Mouse (Mus musculus) kidney, adult 2 months (tissue): ENCODE data around the gene Ubash3b. TPM values are rescaled to one million over a fixed set of nuclear protein-coding genes. Genes with fewer than 3 reads are reported as not detected.

ENCODE experiments used
- DNase-seq: peaks from one replicate; pipeline ENCODE4 v3.0.0; 2021
- H3K27ac ChIP-seq: fragments of 200-500 bp; 2 replicates; pipeline ENCODE4 v1.5.1; 2012; ENCODE audit warnings: low read depth, low read length, control low read depth, inconsistent platforms; ENCODE audit not compliant: insufficient read depth
- H3K27me3 ChIP-seq: fragments of 200-500 bp; replicated peaks from 2 replicates; pipeline ENCODE4 v1.6.1; 2012; ENCODE audit warnings: mild to moderate bottlenecking, moderate library complexity, low read length, inconsistent platforms; ENCODE audit not compliant: control insufficient read depth, insufficient read depth
- H3K36me3 ChIP-seq: fragments of 200-500 bp; 2 replicates; pipeline ENCODE4 v1.6.1; 2012; ENCODE audit warnings: mild to moderate bottlenecking, moderate library complexity, low read length, inconsistent platforms; ENCODE audit not compliant: control insufficient read depth, insufficient read depth
- H3K4me1 ChIP-seq: fragments of 200-500 bp; 2 replicates; pipeline ENCODE4 v1.6.1; 2011; ENCODE audit warnings: low read length; ENCODE audit not compliant: control insufficient read depth, insufficient read depth
- H3K4me3 ChIP-seq: fragments of 200-500 bp; 2 replicates; pipeline ENCODE4 v1.5.1; 2011; ENCODE audit warnings: mild to moderate bottlenecking, low read depth, low read length, control low read depth; ENCODE audit not compliant: insufficient read depth
- CTCF ChIP-seq: fragments of 200-500 bp; conservative IDR thresholded peaks from 2 replicates; pipeline ENCODE4 v1.5.1; 2011; ENCODE audit warnings: low read depth, mild to moderate bottlenecking, control low read depth, low read length, moderate library complexity, mixed read lengths; ENCODE audit not compliant: insufficient read depth, insufficient read length
- POLR2A ChIP-seq: fragments of 200-500 bp; IDR thresholded peaks from one replicate; pipeline ENCODE4 v1.6.1; 2011; ENCODE audit warnings: low read depth, low read length, control low read depth
- WGBS: fragments of 180-500 bp; shearing (Covaris S2); methylation state at CpG from one replicate; pipeline ENCODE4 v1.1.7; 2018; 5-methylcytosine and 5-hydroxymethylcytosine counted together
- polyA plus RNA-seq: library from polyadenylated mRNA; depleted of rRNA; stranded (reverse); fragments of >200 nt; gene quantifications from 2 replicates; pipeline ENCODE4 v1.2.3, GENCODE M21; 2012

The Ubash3b gene
- polyA plus RNA-seq, 1 experiment, result 2.3 TPM

DNA sequence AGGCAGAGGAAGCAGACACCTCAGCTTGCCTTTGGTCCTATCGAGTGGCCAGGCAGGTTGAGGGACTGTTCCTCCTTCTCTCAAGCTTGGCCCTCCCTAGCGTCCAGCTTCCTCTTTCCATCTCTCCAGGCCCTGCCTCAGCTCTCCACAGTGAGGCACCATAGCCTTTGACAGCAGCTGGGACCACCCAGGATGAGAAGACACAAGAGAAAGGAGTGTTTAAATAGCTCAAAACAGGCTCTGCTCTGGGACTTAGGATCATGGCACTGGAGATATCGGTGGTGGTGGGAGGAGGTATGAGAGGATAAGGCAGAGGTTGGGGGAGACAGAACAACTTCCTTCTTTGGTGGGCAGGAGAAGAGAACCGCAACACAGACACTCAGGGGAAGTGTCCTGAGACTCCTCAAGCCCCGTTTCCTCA lies 90.7 kb downstream of the Ubash3b start:
- no peak for DNase-seq
- 56% methylated on average over 5 of the region's 5 CpGs for WGBS

DNA sequence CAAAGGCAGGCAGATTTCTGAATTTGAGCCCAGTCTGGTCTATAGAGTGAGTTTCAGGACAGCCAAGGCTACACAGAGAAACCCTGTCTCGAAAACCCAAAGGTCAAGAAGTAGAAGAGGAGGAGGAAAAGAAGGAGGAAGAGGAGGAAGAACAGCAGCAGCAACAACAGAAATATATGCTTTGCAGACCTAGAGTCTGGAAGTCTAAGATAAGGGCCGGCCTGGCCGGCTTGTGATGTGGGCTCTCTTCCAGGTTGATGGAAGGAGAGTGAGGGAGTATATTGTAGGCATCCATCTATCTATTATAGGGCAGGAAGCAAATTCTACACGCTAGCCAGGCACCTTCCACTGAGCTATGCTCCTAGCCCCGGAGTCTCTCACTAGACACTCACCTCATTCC lies 92.0 kb downstream of the Ubash3b start:
- no peaks in the 10 kb centered on the region for H3K36me3 ChIP-seq
- H3K27ac ChIP-seq, result no peak overlapping the region
- TF ChIP-seq POLR2A, result no peak
- no peak for TF ChIP-seq CTCF
- no peak for DNase-seq
- no peaks in the 10 kb centered on the region for H3K27me3 ChIP-seq
- H3K4me3 ChIP-seq, result no peak overlapping the region
- no peaks in the 10 kb centered on the region for H3K4me1 ChIP-seq
- WGBS, result 91% methylated on average over 5 of the region's 5 CpGs

More for the DNA sequence above, 90.7 kb downstream of the Ubash3b start:
- H3K4me1 ChIP-seq, result no peaks in the 10 kb centered on the region
- H3K27me3 ChIP-seq, result no peaks in the 10 kb centered on the region
- H3K27ac ChIP-seq, result no peak overlapping the region
- no peak overlapping the region for H3K4me3 ChIP-seq
- TF ChIP-seq POLR2A (no peak), CTCF (0 out of 2 replicates have a peak, but pooled peaks have one; percentile 8)
- H3K36me3 ChIP-seq, result no peaks in the 10 kb centered on the region

DNA sequence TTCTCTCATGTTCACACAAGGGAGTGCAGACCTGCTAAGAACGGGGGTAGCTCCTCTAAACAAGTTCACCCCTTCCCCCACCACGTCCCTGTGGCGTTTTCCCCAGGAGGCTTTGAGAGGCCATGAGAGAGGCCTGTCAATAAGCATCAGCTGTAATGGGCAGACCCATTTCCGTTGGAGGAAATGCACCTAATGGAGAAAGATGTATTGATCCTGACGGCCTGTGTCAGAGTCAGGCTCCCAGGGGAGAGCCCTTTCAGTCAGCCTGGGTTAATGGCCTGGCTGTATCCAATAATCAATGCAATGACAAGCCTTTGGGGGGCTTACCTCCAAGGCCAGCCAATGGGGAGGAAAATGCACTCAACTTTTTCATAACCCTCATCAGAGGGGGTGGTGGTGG lies 100.1 kb downstream of the Ubash3b start:
- Histone ChIP-seq H3K27ac (no peak overlapping the region), H3K36me3 (no peaks in the 10 kb centered on the region), H3K27me3 (no peaks in the 10 kb centered on the region), H3K4me1 (no peaks in the 10 kb centered on the region), H3K4me3 (no peak overlapping the region)
- no peak for DNase-seq
- TF ChIP-seq POLR2A (no peak), CTCF (no peak)
- 75% methylated on average over 5 of the region's 5 CpGs for WGBS

DNA sequence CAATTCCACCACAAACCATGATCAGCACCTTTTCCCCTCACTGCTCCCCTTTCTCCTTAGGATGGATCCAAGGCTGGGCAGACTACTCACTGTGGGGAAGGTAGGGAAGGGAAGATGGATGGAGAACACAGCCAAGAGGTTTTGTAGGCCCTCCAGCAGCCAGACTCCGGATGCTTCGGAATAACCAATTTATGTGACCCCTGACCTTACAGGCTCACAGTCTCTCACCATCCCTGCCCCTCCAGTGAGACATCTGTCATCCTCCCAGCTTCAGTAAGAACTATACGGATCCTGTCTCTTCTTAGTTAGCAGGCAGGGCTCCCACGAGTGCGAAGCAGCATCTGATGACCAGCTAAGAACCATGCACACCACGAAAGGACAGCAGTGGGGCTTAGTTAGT lies 100.9 kb downstream of the Ubash3b start:
- WGBS, result 85% methylated on average over 6 of the region's 6 CpGs
- Histone ChIP-seq H3K27ac (no peak overlapping the region), H3K27me3 (no peaks in the 10 kb centered on the region), H3K4me3 (no peak overlapping the region), H3K36me3 (no peaks in the 10 kb centered on the region), H3K4me1 (no peaks in the 10 kb centered on the region)
- DNase-seq, result no peak
- no peak for TF ChIP-seq POLR2A
- no peak for TF ChIP-seq CTCF

DNA sequence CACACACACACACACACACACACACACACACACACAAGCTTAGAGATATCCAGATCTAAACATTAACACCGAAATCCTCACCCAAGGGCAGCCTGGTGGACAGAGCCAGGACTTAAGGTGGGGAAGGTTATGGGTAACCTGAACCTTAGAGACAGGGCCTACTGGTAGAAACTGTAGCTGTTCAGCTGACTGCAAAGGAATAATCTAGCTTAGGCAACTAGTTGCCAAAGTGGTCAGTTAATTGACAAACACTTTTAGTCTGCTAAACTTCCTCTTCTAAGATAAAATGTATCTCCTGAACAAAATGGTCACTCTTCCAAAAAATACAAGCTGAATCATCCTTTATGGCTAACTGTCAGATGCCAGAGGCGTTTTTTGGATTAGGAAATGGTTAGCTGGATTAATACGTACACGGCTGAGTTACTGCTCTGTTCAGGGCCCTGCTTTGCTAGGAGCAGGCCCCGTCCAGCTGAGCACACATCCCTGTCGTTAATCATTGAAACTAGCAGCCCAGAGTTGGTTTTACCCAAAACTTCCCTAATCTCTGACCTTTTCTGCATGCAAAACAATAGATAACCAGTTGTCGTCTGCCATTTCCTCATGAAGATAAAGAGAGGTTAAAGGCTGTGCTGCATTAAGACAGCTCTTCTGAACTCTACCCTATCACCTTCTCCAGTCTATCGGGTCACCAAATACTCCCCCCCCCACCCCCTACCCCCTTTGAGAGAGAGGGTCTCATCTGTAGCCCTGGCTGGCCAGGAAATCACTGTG lies 102.5 kb downstream of the Ubash3b start:
- Histone ChIP-seq H3K27me3 (no peaks in the 10 kb centered on the region), H3K27ac (no peak overlapping the region), H3K4me3 (no peak overlapping the region), H3K4me1 (no peaks in the 10 kb centered on the region), H3K36me3 (no peaks in the 10 kb centered on the region)
- TF ChIP-seq CTCF, result no peak
- TF ChIP-seq POLR2A, result no peak
- no peak for DNase-seq
- WGBS, result 38% methylated on average over 8 of the region's 8 CpGs

DNA sequence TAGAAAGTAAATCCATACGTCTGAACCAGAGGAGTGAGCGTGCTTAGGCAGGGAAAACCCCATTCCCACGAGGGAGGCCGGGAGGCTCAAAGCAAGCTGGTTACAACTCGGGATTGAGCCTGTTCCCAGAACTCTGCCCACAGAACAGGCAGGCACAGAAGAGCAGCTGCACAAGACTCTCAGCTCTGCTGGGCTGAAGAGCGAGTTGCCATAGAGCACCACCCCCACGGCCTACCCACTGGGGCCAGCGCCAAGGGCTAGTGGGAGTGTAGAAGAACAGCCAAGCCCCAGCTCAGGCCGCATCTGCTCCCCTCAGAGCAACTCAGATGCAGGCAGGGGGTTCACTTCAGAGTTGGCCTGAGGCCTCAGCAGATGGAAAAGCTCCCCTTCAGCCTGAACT lies 107.3 kb downstream of the Ubash3b start:
- H3K27me3 ChIP-seq, result no peaks in the 10 kb centered on the region
- H3K4me3 ChIP-seq, result no peak overlapping the region
- no peaks in the 10 kb centered on the region for H3K36me3 ChIP-seq
- no peak for TF ChIP-seq CTCF
- no peak for TF ChIP-seq POLR2A
- no peak overlapping the region for H3K27ac ChIP-seq
- DNase-seq, result no peak
- 89% methylated on average over 9 of the region's 9 CpGs for WGBS
- H3K4me1 ChIP-seq, result no peaks in the 10 kb centered on the region

DNA sequence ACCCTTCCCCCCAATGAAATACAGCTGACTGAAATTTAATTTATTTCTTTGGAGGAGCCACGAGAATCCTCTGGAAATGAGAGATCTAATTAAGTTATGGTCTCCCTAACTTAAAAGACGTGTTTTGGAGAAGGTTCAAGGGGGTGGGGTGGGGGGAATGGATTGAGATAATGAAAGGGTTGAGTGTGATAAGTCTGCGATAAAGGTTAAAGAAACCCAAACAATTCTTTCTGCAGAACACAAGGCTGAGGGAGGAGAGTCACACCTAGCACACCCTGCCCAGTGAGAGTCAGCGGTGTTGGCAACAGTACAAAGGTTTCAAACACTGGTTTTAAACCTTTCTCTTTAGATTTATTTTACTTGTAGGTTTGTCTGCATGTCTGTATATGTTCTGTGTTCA lies 108.0 kb downstream of the Ubash3b start:
- Histone ChIP-seq H3K36me3 (no peaks in the 10 kb centered on the region), H3K27ac (no peak overlapping the region), H3K4me1 (no peaks in the 10 kb centered on the region), H3K4me3 (no peak overlapping the region), H3K27me3 (no peaks in the 10 kb centered on the region)
- 70% methylated on average over 4 of the region's 4 CpGs for WGBS
- TF ChIP-seq POLR2A, result no peak
- no peak for TF ChIP-seq CTCF
- no peak for DNase-seq
